Mouse (Mus musculus): Measurements from ENCODE around the gene Fbxl5. TPM values are rescaled to one million over a fixed set of nuclear protein-coding genes. Genes with fewer than 3 reads are reported as not detected.

Gene Fbxl5
- polyA plus RNA-seq, 1 experiment from 2014 or later: 82.2 TPM

DNA sequence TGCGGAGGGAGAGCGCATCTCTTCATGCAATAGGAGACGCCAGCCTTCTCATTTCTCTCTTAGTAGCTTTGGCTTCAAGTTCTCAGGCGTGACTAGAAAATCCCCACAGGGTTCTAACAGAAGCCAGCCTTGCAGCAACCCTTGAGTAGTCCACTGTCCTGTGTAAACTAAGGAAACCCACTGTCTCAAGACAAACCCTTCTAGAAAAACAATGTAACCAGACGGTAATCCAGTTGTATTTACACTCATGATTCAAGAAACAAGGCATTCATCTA lies 20.5 kb upstream of the Fbxl5 start:
- no peak overlapping the region for H3K4me2 ChIP-seq (ENCODE audit: low read length)
- ATAC-seq: no peak

GRCm38 (mm10) chr5:43841144-43842010 lies 19.9 kb upstream of the Fbxl5 start:
- H3K27me3 ChIP-seq (replicated peaks; ENCODE audit: control insufficient read depth, insufficient read depth, low read length): no peaks in the 10 kb centered on the region
- no peak overlapping the region; the same call in 1 of the 2 replicates for H3K9ac ChIP-seq (ENCODE audit: low read depth, low read length)
- no peaks in the 10 kb centered on the region for H3K36me3 ChIP-seq (ENCODE audit: control insufficient read depth, insufficient read depth, low read length)
- H3K4me2 ChIP-seq (ENCODE audit: low read length): no peak overlapping the region
- 48% methylated on average over 11 of the region's 11 CpGs for WGBS
- no peak overlapping the region for H3K4me3 ChIP-seq (ENCODE audit: low read length)
- peak; percentile 76 for ATAC-seq
- no peak overlapping the region for H3K27ac ChIP-seq (ENCODE audit: low read depth, low read length)
- H3K9me3 ChIP-seq (ENCODE audit: control insufficient read depth, low read length): no peaks in the 10 kb centered on the region
- no peaks in the 10 kb centered on the region for H3K4me1 ChIP-seq (ENCODE audit: control insufficient read depth, insufficient read depth, low read depth, low read length)

More for the DNA sequence above, 20.5 kb upstream of the Fbxl5 start:
- Histone ChIP-seq H3K27ac (ENCODE audit: low read depth, low read length) (no peak overlapping the region), H3K9ac (ENCODE audit: low read depth, low read length) (no peak overlapping the region; the same call in 1 of the 2 replicates), H3K27me3 (replicated peaks; ENCODE audit: control insufficient read depth, insufficient read depth, low read length) (no peaks in the 10 kb centered on the region), H3K9me3 (ENCODE audit: control insufficient read depth, low read length) (no peaks in the 10 kb centered on the region), H3K36me3 (ENCODE audit: control insufficient read depth, insufficient read depth, low read length) (no peaks in the 10 kb centered on the region), H3K4me1 (ENCODE audit: control insufficient read depth, insufficient read depth, low read depth, low read length) (no peaks in the 10 kb centered on the region), H3K4me3 (ENCODE audit: low read length) (no peak overlapping the region)
- 82% methylated on average over 5 of the region's 5 CpGs for WGBS

DNA sequence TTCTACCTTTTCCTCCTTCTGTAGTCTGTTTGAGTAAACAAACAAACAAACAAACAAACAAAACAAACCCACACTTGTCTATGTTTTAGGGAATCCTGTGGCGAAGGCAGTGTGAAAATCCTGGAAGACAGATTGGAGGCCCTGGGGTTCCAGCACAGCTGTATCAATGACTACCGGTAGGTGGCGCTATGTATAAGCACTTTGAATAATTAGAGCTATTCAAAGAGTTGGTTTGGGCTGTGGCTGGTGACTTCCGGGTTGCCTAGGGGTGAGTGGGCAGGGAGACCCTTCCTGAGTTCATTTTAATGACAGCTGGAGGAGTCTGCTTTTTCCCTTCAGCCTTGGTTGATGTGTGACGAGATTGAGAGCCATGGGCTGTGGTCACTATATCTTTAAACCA lies 15.9 kb upstream of the Fbxl5 start:
- ATAC-seq: no peak
- no peaks in the 10 kb centered on the region for H3K27me3 ChIP-seq (replicated peaks; ENCODE audit: control insufficient read depth, insufficient read depth, low read length)
- H3K4me1 ChIP-seq (ENCODE audit: control insufficient read depth, insufficient read depth, low read depth, low read length): no peaks in the 10 kb centered on the region
- no peak overlapping the region for H3K4me3 ChIP-seq (ENCODE audit: low read length)
- H3K36me3 ChIP-seq (ENCODE audit: control insufficient read depth, insufficient read depth, low read length): no peaks in the 10 kb centered on the region
- no peak overlapping the region for H3K27ac ChIP-seq (ENCODE audit: low read depth, low read length)
- WGBS: 44% methylated on average over 5 of the region's 5 CpGs
- H3K9me3 ChIP-seq (ENCODE audit: control insufficient read depth, low read length): no peaks in the 10 kb centered on the region
- H3K4me2 ChIP-seq (ENCODE audit: low read length): no peak overlapping the region
- no peak overlapping the region for H3K9ac ChIP-seq (ENCODE audit: low read depth, low read length)

GRCm38 (mm10) chr5:43836590-43836989 lies 15.2 kb upstream of the Fbxl5 start:
- H3K36me3 ChIP-seq (ENCODE audit: control insufficient read depth, insufficient read depth, low read length): no peaks in the 10 kb centered on the region
- H3K27me3 ChIP-seq (replicated peaks; ENCODE audit: control insufficient read depth, insufficient read depth, low read length): no peaks in the 10 kb centered on the region
- no peak overlapping the region for H3K4me3 ChIP-seq (ENCODE audit: low read length)
- H3K4me2 ChIP-seq (ENCODE audit: low read length): no peak overlapping the region
- no peaks in the 10 kb centered on the region for H3K9me3 ChIP-seq (ENCODE audit: control insufficient read depth, low read length)
- ATAC-seq: no peak
- H3K4me1 ChIP-seq (ENCODE audit: control insufficient read depth, insufficient read depth, low read depth, low read length): no peaks in the 10 kb centered on the region
- no peak overlapping the region for H3K27ac ChIP-seq (ENCODE audit: low read depth, low read length)
- no peak overlapping the region for H3K9ac ChIP-seq (ENCODE audit: low read depth, low read length)
- WGBS: 86% methylated on average over 7 of the region's 7 CpGs

DNA sequence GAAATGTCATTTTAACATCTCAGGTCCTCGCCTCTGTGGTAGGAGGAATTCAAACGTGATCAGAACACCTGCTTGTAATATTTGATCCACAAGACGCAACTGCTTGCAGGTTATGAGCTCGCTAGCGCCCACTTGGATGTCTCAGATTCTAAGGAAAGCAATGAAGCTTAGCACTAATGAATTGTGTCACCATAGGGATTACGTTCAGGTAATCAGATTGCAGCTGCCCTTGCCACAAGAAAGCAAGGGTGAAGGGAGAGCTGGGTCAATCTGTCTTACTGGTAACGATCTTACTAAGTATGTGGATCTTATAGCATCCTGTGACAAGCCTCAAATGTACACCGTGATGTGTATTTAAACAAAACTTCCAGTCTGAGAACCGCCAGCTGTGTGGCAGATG lies 5.9 kb upstream of the Fbxl5 start:
- H3K9me3 ChIP-seq (ENCODE audit: control insufficient read depth, low read length): no peaks in the 10 kb centered on the region
- H3K4me3 ChIP-seq (ENCODE audit: low read length): no peak overlapping the region
- no peak overlapping the region for H3K27ac ChIP-seq (ENCODE audit: low read depth, low read length)
- H3K27me3 ChIP-seq (replicated peaks; ENCODE audit: control insufficient read depth, insufficient read depth, low read length): no peaks in the 10 kb centered on the region
- H3K4me2 ChIP-seq (ENCODE audit: low read length): no peak overlapping the region
- WGBS: 80% methylated on average over 9 of the region's 9 CpGs
- H3K4me1 ChIP-seq (ENCODE audit: control insufficient read depth, insufficient read depth, low read depth, low read length): no peaks in the 10 kb centered on the region
- no peak overlapping the region for H3K9ac ChIP-seq (ENCODE audit: low read depth, low read length)
- H3K36me3 ChIP-seq (ENCODE audit: control insufficient read depth, insufficient read depth, low read length): no peaks in the 10 kb centered on the region
- no peak for ATAC-seq

GRCm38 (mm10) chr5:43826883-43827282 lies 5.4 kb upstream of the Fbxl5 start:
- no peaks in the 10 kb centered on the region for H3K9me3 ChIP-seq (ENCODE audit: control insufficient read depth, low read length)
- no peak for ATAC-seq
- 89% methylated on average over 2 of the region's 2 CpGs for WGBS
- no peaks in the 10 kb centered on the region for H3K27me3 ChIP-seq (replicated peaks; ENCODE audit: control insufficient read depth, insufficient read depth, low read length)
- no peaks in the 10 kb centered on the region for H3K36me3 ChIP-seq (ENCODE audit: control insufficient read depth, insufficient read depth, low read length)
- no peaks in the 10 kb centered on the region for H3K4me1 ChIP-seq (ENCODE audit: control insufficient read depth, insufficient read depth, low read depth, low read length)
- no peak overlapping the region for H3K27ac ChIP-seq (ENCODE audit: low read depth, low read length)
- no peak overlapping the region for H3K4me2 ChIP-seq (ENCODE audit: low read length)
- H3K9ac ChIP-seq (ENCODE audit: low read depth, low read length): no peak overlapping the region
- no peak overlapping the region for H3K4me3 ChIP-seq (ENCODE audit: low read length)

DNA sequence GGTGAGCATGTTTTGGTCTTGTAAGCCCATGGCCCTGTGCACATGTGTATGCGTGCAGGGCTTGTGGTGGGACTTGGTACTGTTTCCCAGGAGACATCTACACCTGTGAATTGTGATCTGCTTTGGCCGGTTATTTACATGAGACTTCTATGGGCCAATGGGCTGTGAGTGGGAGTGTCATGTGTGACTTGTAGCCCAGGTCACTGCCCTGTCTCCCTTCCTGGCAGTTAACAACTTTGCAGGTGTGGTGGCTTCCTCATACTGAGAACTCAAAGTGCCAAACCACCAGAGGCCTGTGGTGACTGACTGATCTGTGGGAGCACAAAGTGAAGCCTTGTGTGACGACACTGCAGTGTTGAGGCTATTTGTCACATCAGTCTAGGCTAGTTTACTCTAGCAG lies 3.1 kb upstream of the Fbxl5 start:
- Histone ChIP-seq H3K27ac (ENCODE audit: low read depth, low read length) (no peak overlapping the region), H3K27me3 (replicated peaks; ENCODE audit: control insufficient read depth, insufficient read depth, low read length) (no peaks in the 10 kb centered on the region), H3K4me2 (ENCODE audit: low read length) (no peak overlapping the region), H3K4me3 (ENCODE audit: low read length) (no peak overlapping the region), H3K36me3 (ENCODE audit: control insufficient read depth, insufficient read depth, low read length) (no peaks in the 10 kb centered on the region), H3K9ac (ENCODE audit: low read depth, low read length) (no peak overlapping the region), H3K9me3 (ENCODE audit: control insufficient read depth, low read length) (no peaks in the 10 kb centered on the region), H3K4me1 (ENCODE audit: control insufficient read depth, insufficient read depth, low read depth, low read length) (no peaks in the 10 kb centered on the region)
- WGBS: 92% methylated on average over 3 of the region's 3 CpGs
- no peak for ATAC-seq

- Histone ChIP-seq H3K4me2 (ENCODE audit: low read length) (no peak overlapping the region), H3K9me3 (ENCODE audit: control insufficient read depth, low read length) (no peaks in the 10 kb centered on the region), H3K4me3 (ENCODE audit: low read length) (no peak overlapping the region), H3K9ac (ENCODE audit: low read depth, low read length) (no peak overlapping the region), H3K4me1 (ENCODE audit: control insufficient read depth, insufficient read depth, low read depth, low read length) (no peaks in the 10 kb centered on the region), H3K27me3 (replicated peaks; ENCODE audit: control insufficient read depth, insufficient read depth, low read length) (no peaks in the 10 kb centered on the region), H3K36me3 (ENCODE audit: control insufficient read depth, insufficient read depth, low read length) (no peaks in the 10 kb centered on the region), H3K27ac (ENCODE audit: low read depth, low read length) (no peak overlapping the region)
- 91% methylated on average over 3 of the region's 3 CpGs for WGBS
- no peak for ATAC-seq
These were observed 1.4 kb upstream of the Fbxl5 start for GRCm38 (mm10) chr5:43822824-43823223.

- no peak overlapping the region for H3K4me2 ChIP-seq (ENCODE audit: low read length)
- H3K4me1 ChIP-seq (ENCODE audit: control insufficient read depth, insufficient read depth, low read depth, low read length): no peaks in the 10 kb centered on the region
- no peak for ATAC-seq
- WGBS: 81% methylated on average over 8 of the region's 8 CpGs
- H3K27ac ChIP-seq (ENCODE audit: low read depth, low read length): no peak overlapping the region
- H3K4me3 ChIP-seq (ENCODE audit: low read length): no peak overlapping the region
- H3K9me3 ChIP-seq (ENCODE audit: control insufficient read depth, low read length): no peaks in the 10 kb centered on the region
- H3K9ac ChIP-seq (ENCODE audit: low read depth, low read length): no peak overlapping the region
- H3K27me3 ChIP-seq (replicated peaks; ENCODE audit: control insufficient read depth, insufficient read depth, low read length): no peaks in the 10 kb centered on the region
- no peaks in the 10 kb centered on the region for H3K36me3 ChIP-seq (ENCODE audit: control insufficient read depth, insufficient read depth, low read length)
These were observed 761 bp upstream of the Fbxl5 start for GRCm38 (mm10) chr5:43822199-43822598.
